Mouse (Mus musculus): ENCODE results near the gene Gnas.
"Not testable (repeated sequence)": the region's sequence is repeated elsewhere in the genome, so short reads cannot be mapped to it uniquely, and the experiment has no call there.

The Gnas gene

GRCm38 (mm10) chr2:174344003-174344655 is 60.0 kb downstream of the Gnas start:
- intact Hi-C loops (cut with DNase I) = no loop called here

- intact Hi-C loops (cut with DNase I) = no loop called here
Observed at GRCm38 (mm10) chr2:174344996-174345395, 60.9 kb downstream of the Gnas start.

GRCm38 (mm10) chr2:174346612-174346998 is 62.5 kb downstream of the Gnas start, which contains the start of gene Gm20721:
TSS of gene Gm20721 (minus strand) at chr2:174346712.
- intact Hi-C loops (cut with DNase I) = no loop called here

GRCm38 (mm10) chr2:174346999-174347668 is 63.0 kb downstream of the Gnas start:
- intact Hi-C loops (cut with DNase I) = not testable (repeated sequence)

- intact Hi-C loops (cut with DNase I) = no loop called here
Observed at GRCm38 (mm10) chr2:174358516-174358915, 74.4 kb downstream of the Gnas start.

GRCm38 (mm10) chr2:174359656-174360055 is 75.5 kb downstream of the Gnas start:
- intact Hi-C loops (cut with DNase I) = no loop called here

GRCm38 (mm10) chr2:174366571-174366970 is 82.5 kb downstream of the Gnas start:
- intact Hi-C loops (cut with DNase I) = no loop called here

GRCm38 (mm10) chr2:174381021-174381420 is 96.9 kb downstream of the Gnas start:
- intact Hi-C loops (cut with DNase I) = no loop called here

- intact Hi-C loops (cut with DNase I) = no loop called here
Observed at GRCm38 (mm10) chr2:174391936-174392335, 107.8 kb downstream of the Gnas start.

- intact Hi-C loops (cut with DNase I) = no loop called here
Observed at GRCm38 (mm10) chr2:174392554-174392953, 108.4 kb downstream of the Gnas start.

- intact Hi-C loops (cut with DNase I) = no loop called here
Observed at GRCm38 (mm10) chr2:174393383-174393782, 109.3 kb downstream of the Gnas start.

Small RNA genes lying within 50 kb of the gene (microRNA-seq; reads per million reads assigned to microRNA genes)
- gene Gm27591 (0 reads per million in 2 experiments), gene Mir296 (348 to 405 reads per million in 2 experiments), gene Mir298 (691 to 1,005 reads per million in 2 experiments)
